Comparison of ENCODE assay signal across 8 mouse cellular contexts in genomic region chr17:52559961-52560720, GRCm38 (mm10). TPM values are rescaled to one million over a fixed set of nuclear protein-coding genes. Genes with fewer than 3 reads are reported as not detected.
A peak's percentile ranks its signal among the peaks of the same experiment; 100 is the strongest.
DNase-seq lines count a peak whose midpoint lies in the region; ATAC-seq lines count a peak whose summit lies in the region.

No protein-coding gene starts in this region.

- peak; percentile 12 for DNase-seq in gastrocnemius, postnatal 10 days
- no peak for DNase-seq in gastrocnemius, adult 8-10 months (ENCODE audit: low spot score in 2 of 2)
- DNase-seq in c-Kit-negative CD71-positive TER-119-positive erythroid progenitor cells, embryonic 14.5 days (ENCODE audit: low read depth, low spot score): peak; percentile 2
- DNase-seq in forebrain, embryonic 11.5 days (ENCODE audit: low spot score): peak; percentile 56
- DNase-seq in hindbrain, embryonic 14.5 days (ENCODE audit: low spot score): peak; percentile 87
- peak; percentile 8 to 52 for DNase-seq in layer of hippocampus, postnatal 36 days
- DNase-seq in right cerebral cortex, postnatal 36 days (ENCODE audit: low spot score in 2 of 2): peak; percentile 20 to 28

- H3K4me3 ChIP-seq in forebrain, embryonic 11.5 days (ENCODE audit: low read depth, low read length): no peak overlapping the region
- H3K4me3 ChIP-seq in hindbrain, embryonic 14.5 days (replicated peaks; ENCODE audit: low read length): no peak overlapping the region
- peak overlapping the region; percentile 64 for H3K4me3 ChIP-seq in megakaryocyte, embryonic 14.5 days (replicated peaks)

- no peaks in the 10 kb centered on the region for H3K9me3 ChIP-seq in forebrain, embryonic 11.5 days (ENCODE audit: control insufficient read depth, low read length)
- H3K9me3 ChIP-seq in hindbrain, embryonic 14.5 days (ENCODE audit: control insufficient read depth, low read length): no peaks in the 10 kb centered on the region
- no peaks in the 10 kb centered on the region for H3K9me3 ChIP-seq in megakaryocyte, embryonic 14.5 days

- no peak overlapping the region for H3K27ac ChIP-seq in forebrain, embryonic 11.5 days (ENCODE audit: low read depth, low read length)
- H3K27ac ChIP-seq in hindbrain, embryonic 14.5 days: no peak overlapping the region

- H3K27me3 ChIP-seq in forebrain, embryonic 11.5 days (ENCODE audit: control insufficient read depth, insufficient read depth, low read length): no peaks in the 10 kb centered on the region
- no peaks in the 10 kb centered on the region for H3K27me3 ChIP-seq in hindbrain, embryonic 14.5 days (ENCODE audit: control insufficient read depth, insufficient read depth, low read length)
- no peaks in the 10 kb centered on the region for H3K27me3 ChIP-seq in megakaryocyte, embryonic 14.5 days (replicated peaks)

- no peaks in the 10 kb centered on the region for H3K4me1 ChIP-seq in forebrain, embryonic 11.5 days (replicated peaks; ENCODE audit: control insufficient read depth, insufficient read depth, low read length)
- H3K4me1 ChIP-seq in hindbrain, embryonic 14.5 days (replicated peaks; ENCODE audit: control insufficient read depth, insufficient read depth, low read length): no peaks in the 10 kb centered on the region
- 0 out of 2 replicates have a peak, but pooled peaks cover 3% of the 10 kb centered on the region for H3K4me1 ChIP-seq in megakaryocyte, embryonic 14.5 days

- H3K36me3 ChIP-seq in forebrain, embryonic 11.5 days (ENCODE audit: control insufficient read depth, insufficient read depth, low read length): no peaks in the 10 kb centered on the region
- no peaks in the 10 kb centered on the region for H3K36me3 ChIP-seq in hindbrain, embryonic 14.5 days (replicated peaks; ENCODE audit: control insufficient read depth, insufficient read depth)
- H3K36me3 ChIP-seq in megakaryocyte, embryonic 14.5 days (replicated peaks; ENCODE audit: low read length): no peaks in the 10 kb centered on the region

- H3K4me2 ChIP-seq in forebrain, embryonic 11.5 days (ENCODE audit: low read depth, low read length, severe bottlenecking): no peak overlapping the region
- peak overlapping the region; percentile 39; the same call in 1 of the 2 replicates for H3K4me2 ChIP-seq in hindbrain, embryonic 14.5 days (replicated peaks)

- H3K9ac ChIP-seq in forebrain, embryonic 11.5 days (ENCODE audit: low read length): no peak overlapping the region
- no peak overlapping the region for H3K9ac ChIP-seq in hindbrain, embryonic 14.5 days

- peak; percentile 78 for ATAC-seq in forebrain, embryonic 11.5 days (replicated peaks; ENCODE audit: low FRiP score)
- ATAC-seq in hindbrain, embryonic 14.5 days (ENCODE audit: low FRiP score): peak; percentile 87

- 41% methylated on average over 13 of the region's 13 CpGs for WGBS in forebrain, embryonic 11.5 days
- WGBS in hindbrain, embryonic 14.5 days: 33% methylated on average over 13 of the region's 13 CpGs

RNA-seq across cellular contexts. Expression of gene Kcnh8, which starts 42.4 kb away (rescaled TPM):
- under 1 TPM; 0.07 to 0.18 TPM for total RNA-seq in gastrocnemius, postnatal 10 days (2021)
- total RNA-seq in gastrocnemius, adult 8-10 months (2022): under 1 TPM in 1 of 4 experiments, not detected in 3; 0.07 TPM
- 1.8 and 1.9 TPM in 2 replicates for polyA plus RNA-seq in forebrain, embryonic 11.5 days (2014; fragmentation: Nextera tagmentation; extraction: Ambion mirVana)
- polyA plus RNA-seq in hindbrain, embryonic 14.5 days (2014; fragmentation: Nextera tagmentation; extraction: Ambion mirVana): 5.3 and 5.6 TPM in 2 replicates
- total RNA-seq in layer of hippocampus, postnatal 36 days (2021): under 1 TPM; 0.32 to 0.53 TPM
- polyA plus RNA-seq in megakaryocyte, embryonic 14.5 days (2012; ENCODE audit: insufficient read depth, low replicate concordance): not detected in 2 replicates

Comparison
In these comparisons a context has a peak if more than half of its experiments do, and no peak if none do; other contexts are left out.
1. DNase-seq: peak in gastrocnemius, postnatal 10 days (single experiment), c-Kit-negative CD71-positive TER-119-positive erythroid progenitor cells, embryonic 14.5 days (single experiment), forebrain, embryonic 11.5 days (single experiment), hindbrain, embryonic 14.5 days (single experiment), layer of hippocampus, postnatal 36 days (2 of 2) and right cerebral cortex, postnatal 36 days (2 of 2); none in gastrocnemius, adult 8-10 months (0 of 2).